Mouse (Mus musculus) myocyte (in vitro differentiated cells): ENCODE measurements around the gene Sec11a. TPM values are rescaled to one million over a fixed set of nuclear protein-coding genes. Genes with fewer than 3 reads are reported as not detected.

Experiments used
- H3K27me3 ChIP-seq: one replicate; pipeline ENCODE4 v1.6.1; 2011; ENCODE audit not compliant: control insufficient read depth, insufficient read depth, insufficient read length
- H3K36me3 ChIP-seq: one replicate; pipeline ENCODE4 v1.6.1; 2011; ENCODE audit not compliant: control insufficient read depth, insufficient read depth
- H3K4me2 ChIP-seq: one replicate; pipeline ENCODE4 v1.6.1; 2011; ENCODE audit warnings: low read depth, control low read depth
- H3K4me3 ChIP-seq: one replicate; pipeline ENCODE4 v1.5.1; 2011; ENCODE audit warnings: mild to moderate bottlenecking, control low read depth, moderate library complexity
- H3K79me2 ChIP-seq: one replicate; pipeline ENCODE4 v1.6.1; 2011; ENCODE audit not compliant: control insufficient read depth, insufficient read depth
- H3ac ChIP-seq: one replicate; pipeline ENCODE4 v1.6.1; 2011; ENCODE audit not compliant: control insufficient read depth, insufficient read length
- CEBPB ChIP-seq: IDR thresholded peaks from 2 replicates; pipeline ENCODE4 v1.6.1; 2011; ENCODE audit warnings: mild to moderate bottlenecking, moderate library complexity; ENCODE audit not compliant: poor library complexity, insufficient read depth, severe bottlenecking
- E2F4 ChIP-seq: IDR thresholded peaks from one replicate; pipeline ENCODE4 v1.6.1; 2011; ENCODE audit warnings: mild to moderate bottlenecking, control low read depth, moderate library complexity; ENCODE audit not compliant: insufficient read depth
- MAX ChIP-seq: IDR thresholded peaks from one replicate; pipeline ENCODE4 v1.6.1; 2011; ENCODE audit warnings: low read depth, mild to moderate bottlenecking, control low read depth
- MYOD1 ChIP-seq, 3 experiments: IDR thresholded peaks; one replicate each; pipeline ENCODE4 v1.6.1; 2011; ENCODE audit warnings: control low read depth in 2 of 3, low read depth in 2 of 3, mild to moderate bottlenecking in 2 of 3, moderate library complexity in 1 of 3; ENCODE audit not compliant: insufficient read length in 2 of 3, control insufficient read depth in 1 of 3
- MYOG ChIP-seq, 3 experiments: IDR thresholded peaks; one replicate each; pipeline ENCODE4 v1.6.1; 2011; ENCODE audit warnings: control low read depth in 2 of 3, low read depth in 2 of 3, mild to moderate bottlenecking in 2 of 3; ENCODE audit not compliant: insufficient read length in 2 of 3, control insufficient read depth in 1 of 3, insufficient read depth in 1 of 3
- POLR2A ChIP-seq: IDR thresholded peaks from one replicate; pipeline ENCODE4 v1.6.1; 2011; ENCODE audit warnings: low read depth, mild to moderate bottlenecking, control low read depth, moderate library complexity; ENCODE audit not compliant: insufficient read length
- POLR2AphosphoS2 ChIP-seq: IDR thresholded peaks from one replicate; pipeline ENCODE4 v1.6.1; 2011; ENCODE audit warnings: low read depth, control low read depth; ENCODE audit not compliant: insufficient read length
- REST ChIP-seq: IDR thresholded peaks from one replicate; pipeline ENCODE4 v1.6.1; 2011; ENCODE audit warnings: mild to moderate bottlenecking, control low read depth, moderate library complexity; ENCODE audit not compliant: insufficient read depth, insufficient read length
- SRF ChIP-seq: IDR thresholded peaks from one replicate; pipeline ENCODE4 v1.6.1; 2011; ENCODE audit warnings: low read depth; ENCODE audit not compliant: control insufficient read depth, insufficient read length
- TCF12 ChIP-seq: IDR thresholded peaks from one replicate; pipeline ENCODE4 v1.6.1; 2011; ENCODE audit warnings: mild to moderate bottlenecking, control low read depth; ENCODE audit not compliant: poor library complexity, insufficient read depth, severe bottlenecking
- TCF3 ChIP-seq: IDR thresholded peaks from one replicate; pipeline ENCODE4 v1.6.1; 2011; ENCODE audit warnings: low read depth, control low read depth; ENCODE audit not compliant: insufficient read length
- USF1 ChIP-seq: IDR thresholded peaks from one replicate; pipeline ENCODE4 v1.6.1; 2011; ENCODE audit warnings: low read depth, mild to moderate bottlenecking, control low read depth, moderate library complexity
- polyA plus RNA-seq: library from polyadenylated mRNA; unstranded; fragments of >200 nt; fragmentation: generic; extraction: Trizol; gene quantifications from one replicate; pipeline ENCODE4 v1.2.1, GENCODE M21; 2012; ENCODE audit warnings: missing spikeins

Sec11a gene
- polyA plus RNA-seq, 1 experiment = 95.7 TPM

DNA sequence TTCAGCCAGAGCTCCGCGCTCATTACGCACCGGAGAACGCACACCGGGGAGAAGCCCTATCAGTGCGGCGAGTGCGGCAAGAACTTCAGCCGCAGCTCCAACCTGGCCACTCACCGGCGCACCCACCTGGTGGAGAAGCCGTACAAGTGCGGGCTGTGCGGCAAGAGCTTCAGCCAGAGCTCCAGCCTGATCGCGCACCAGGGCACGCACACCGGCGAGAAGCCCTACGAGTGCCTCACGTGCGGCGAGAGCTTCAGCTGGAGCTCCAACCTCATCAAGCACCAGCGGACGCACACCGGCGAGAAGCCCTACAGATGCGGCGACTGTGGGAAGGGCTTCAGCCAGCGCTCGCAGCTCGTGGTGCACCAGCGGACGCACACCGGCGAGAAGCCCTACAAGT is 71.9 kb downstream of the Sec11a start:
- H3K36me3 ChIP-seq = peaks cover 16% of the 10 kb centered on the region
- no peaks in the 10 kb centered on the region for H3K79me2 ChIP-seq
- TF ChIP-seq REST (no peak), CEBPB (no peak), POLR2AphosphoS2 (no peak), TCF3 (no peak), E2F4 (no peak), MAX (no peak), MYOD1 (IDR thresholded peaks at IDR 0.05; ENCODE audit: control insufficient read depth in 1 of 3, insufficient read length in 2 of 3, low read depth in 2 of 3) (no peak), TCF12 (no peak)
- no peak overlapping the region for H3ac ChIP-seq
- no peak overlapping the region for H3K4me2 ChIP-seq
- H3K27me3 ChIP-seq = no peaks in the 10 kb centered on the region
- H3K4me3 ChIP-seq = no peak overlapping the region

DNA sequence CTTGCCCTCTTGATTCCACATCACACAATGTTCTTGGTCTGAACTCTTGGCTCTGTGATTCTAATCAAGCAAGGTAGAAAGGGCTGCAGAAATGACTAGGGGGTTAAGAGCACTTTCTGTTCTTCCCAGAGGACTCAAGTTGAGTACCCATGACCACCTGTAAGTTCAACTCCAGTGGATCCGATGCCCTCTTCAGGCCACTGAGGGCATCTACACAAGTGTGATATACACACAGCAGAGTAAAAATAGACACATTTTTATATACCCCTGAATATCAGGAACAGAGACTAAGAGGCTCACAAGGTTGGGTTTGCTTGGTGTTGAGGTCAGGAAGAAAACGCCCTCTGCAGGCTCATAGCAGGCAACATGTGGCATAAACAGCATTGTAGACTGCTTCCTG is 73.9 kb downstream of the Sec11a start:
- Histone ChIP-seq H3K79me2 (no peaks in the 10 kb centered on the region), H3K36me3 (peaks cover 27% of the 10 kb centered on the region), H3ac (no peak overlapping the region), H3K27me3 (no peaks in the 10 kb centered on the region), H3K4me2 (no peak overlapping the region), H3K4me3 (no peak overlapping the region)
- no peak for TF ChIP-seq REST
- no peak for TF ChIP-seq MAX
- no peak for TF ChIP-seq TCF12
- TF ChIP-seq POLR2A = no peak
- TF ChIP-seq MYOD1 (IDR thresholded peaks at IDR 0.05; ENCODE audit: control insufficient read depth in 1 of 3, insufficient read length in 2 of 3, low read depth in 2 of 3) = no peak
- no peak for TF ChIP-seq TCF3
- no peak for TF ChIP-seq MYOG (IDR thresholded peaks at IDR 0.05; ENCODE audit: control insufficient read depth in 1 of 3, insufficient read depth in 1 of 3, insufficient read length in 2 of 3, low read depth in 2 of 3)
- no peak for TF ChIP-seq CEBPB
- no peak for TF ChIP-seq POLR2AphosphoS2
- TF ChIP-seq SRF = no peak
- TF ChIP-seq USF1 = no peak
- TF ChIP-seq E2F4 = no peak

DNA sequence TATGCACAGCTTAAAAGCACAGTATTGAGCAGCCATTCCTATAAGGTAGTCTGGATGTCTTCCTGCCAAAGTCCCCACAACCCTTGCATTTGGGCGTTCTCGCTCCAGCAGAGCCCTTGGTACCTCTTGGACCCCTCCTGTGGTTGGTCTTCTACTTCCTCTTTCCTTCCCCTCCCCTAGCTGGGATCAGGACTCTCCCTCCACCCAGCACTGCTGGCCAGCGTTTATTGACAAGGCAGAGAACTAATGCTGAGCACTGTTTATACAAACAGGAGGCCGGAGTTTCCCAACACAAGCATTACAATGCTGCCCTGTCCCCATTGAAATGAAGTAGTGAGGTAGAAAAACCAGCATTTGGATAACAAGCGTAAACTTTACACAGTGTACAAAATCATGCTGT is 74.5 kb downstream of the Sec11a start:
- no peak for TF ChIP-seq MAX
- TF ChIP-seq MYOG (IDR thresholded peaks at IDR 0.05; ENCODE audit: control insufficient read depth in 1 of 3, insufficient read depth in 1 of 3, insufficient read length in 2 of 3, low read depth in 2 of 3) = no peak
- no peak for TF ChIP-seq SRF
- no peak for TF ChIP-seq POLR2AphosphoS2
- no peak for TF ChIP-seq MYOD1 (IDR thresholded peaks at IDR 0.05; ENCODE audit: control insufficient read depth in 1 of 3, insufficient read length in 2 of 3, low read depth in 2 of 3)
- TF ChIP-seq POLR2A = no peak
- TF ChIP-seq REST = no peak
- TF ChIP-seq CEBPB = no peak
- TF ChIP-seq TCF12 = no peak
- no peak for TF ChIP-seq USF1
- no peak for TF ChIP-seq TCF3
- Histone ChIP-seq H3K4me3 (no peak overlapping the region), H3K79me2 (no peaks in the 10 kb centered on the region), H3ac (no peak overlapping the region), H3K27me3 (no peaks in the 10 kb centered on the region), H3K4me2 (no peak overlapping the region), H3K36me3 (peaks cover 29% of the 10 kb centered on the region)

DNA sequence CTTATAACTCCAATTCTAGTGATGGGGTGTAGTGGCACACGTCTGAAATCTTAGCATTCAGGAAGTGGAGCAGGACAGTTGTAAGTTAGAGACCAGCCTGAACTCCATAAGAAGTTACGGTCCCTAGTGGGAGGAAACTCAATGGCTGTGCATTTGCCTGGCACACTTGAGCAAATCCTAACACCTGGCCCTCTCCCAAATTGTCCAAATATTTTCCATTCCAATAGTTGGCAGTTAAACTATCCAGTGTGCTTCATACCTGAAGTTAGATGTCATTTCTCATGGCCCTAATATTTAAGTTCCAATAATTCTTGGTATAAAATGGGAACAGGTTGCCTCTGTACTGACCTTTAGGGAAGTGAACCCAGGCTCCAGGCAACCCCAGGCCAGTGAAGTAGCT is 78.9 kb downstream of the Sec11a start:
- Histone ChIP-seq H3K4me2 (no peak overlapping the region), H3K79me2 (peaks cover 5% of the 10 kb centered on the region), H3K27me3 (no peaks in the 10 kb centered on the region), H3ac (no peak overlapping the region), H3K4me3 (no peak overlapping the region), H3K36me3 (peaks cover 20% of the 10 kb centered on the region)
- TF ChIP-seq CEBPB (no peak), POLR2AphosphoS2 (no peak), SRF (no peak), MYOG (IDR thresholded peaks at IDR 0.05; ENCODE audit: control insufficient read depth in 1 of 3, insufficient read depth in 1 of 3, insufficient read length in 2 of 3, low read depth in 2 of 3) (no peak), TCF12 (no peak), MYOD1 (IDR thresholded peaks at IDR 0.05; ENCODE audit: control insufficient read depth in 1 of 3, insufficient read length in 2 of 3, low read depth in 2 of 3) (no peak), MAX (no peak), POLR2A (no peak), E2F4 (no peak), USF1 (no peak), TCF3 (no peak), REST (no peak)

DNA sequence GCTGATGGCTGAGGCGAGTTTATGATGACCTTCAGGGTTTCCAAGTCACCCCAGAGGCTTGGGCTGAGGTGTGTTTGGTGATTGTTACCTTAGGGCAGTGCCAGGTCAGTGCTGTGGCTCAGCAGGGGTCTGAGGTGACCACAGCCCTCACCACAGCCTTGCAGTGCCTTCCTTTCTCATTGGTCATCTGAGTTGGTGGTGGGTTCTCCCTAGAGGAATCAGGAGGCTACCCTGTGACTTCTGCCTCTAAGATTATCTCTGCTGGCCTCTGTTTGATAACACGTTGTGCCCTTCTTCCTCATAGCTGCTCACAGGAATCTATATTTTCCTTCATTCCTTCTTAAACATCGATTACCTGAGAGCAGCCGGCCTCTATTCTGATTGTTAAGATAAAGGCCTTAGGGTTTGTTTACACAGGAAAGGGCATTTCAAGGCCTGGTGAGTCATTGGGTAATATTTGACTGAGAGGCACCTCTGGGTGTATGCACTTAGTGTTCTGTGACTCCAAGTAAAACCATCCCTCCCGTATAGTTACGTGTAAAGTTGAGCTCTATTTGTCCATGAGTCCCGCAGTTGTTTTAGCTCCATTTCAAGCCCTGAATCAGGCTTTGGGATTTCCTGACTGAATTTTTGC is 80.9 kb downstream of the Sec11a start:
- no peak for TF ChIP-seq MYOD1 (IDR thresholded peaks at IDR 0.05; ENCODE audit: control insufficient read depth in 1 of 3, insufficient read length in 2 of 3, low read depth in 2 of 3)
- no peak for TF ChIP-seq TCF12
- no peak for TF ChIP-seq MAX
- no peak for TF ChIP-seq USF1
- TF ChIP-seq SRF = no peak
- no peak for TF ChIP-seq CEBPB
- TF ChIP-seq E2F4 = no peak
- no peak for TF ChIP-seq POLR2AphosphoS2
- TF ChIP-seq MYOG (IDR thresholded peaks at IDR 0.05; ENCODE audit: control insufficient read depth in 1 of 3, insufficient read depth in 1 of 3, insufficient read length in 2 of 3, low read depth in 2 of 3) = no peak
- no peak for TF ChIP-seq POLR2A
- no peak overlapping the region for H3K4me3 ChIP-seq
- no peak overlapping the region for H3K4me2 ChIP-seq
- H3K27me3 ChIP-seq = no peaks in the 10 kb centered on the region
- peaks cover 13% of the 10 kb centered on the region for H3K36me3 ChIP-seq
- no peak overlapping the region for H3ac ChIP-seq
- peaks cover 9% of the 10 kb centered on the region for H3K79me2 ChIP-seq
